Mouse (Mus musculus) activated CD4-positive, CD25-positive, alpha-beta regulatory T cell, adult 4 months (primary cell): Measurements from ENCODE around the gene Acy3. TPM values are rescaled to one million over a fixed set of nuclear protein-coding genes. Genes with fewer than 3 reads are reported as not detected.

Experiments
- ATAC-seq: one replicate; pipeline ENCODE4 v1.8.0; 2017
- polyA plus RNA-seq, 2 experiments: library from polyadenylated mRNA; unstranded; fragments of 100-300 nt; shearing (Covaris generic); gene quantifications; one replicate each; pipeline ENCODE4 v1.2.1; 2017

The Acy3 gene
- polyA plus RNA-seq, 2 experiments from 2014 or later = 1.2 to 1.6 TPM

DNA sequence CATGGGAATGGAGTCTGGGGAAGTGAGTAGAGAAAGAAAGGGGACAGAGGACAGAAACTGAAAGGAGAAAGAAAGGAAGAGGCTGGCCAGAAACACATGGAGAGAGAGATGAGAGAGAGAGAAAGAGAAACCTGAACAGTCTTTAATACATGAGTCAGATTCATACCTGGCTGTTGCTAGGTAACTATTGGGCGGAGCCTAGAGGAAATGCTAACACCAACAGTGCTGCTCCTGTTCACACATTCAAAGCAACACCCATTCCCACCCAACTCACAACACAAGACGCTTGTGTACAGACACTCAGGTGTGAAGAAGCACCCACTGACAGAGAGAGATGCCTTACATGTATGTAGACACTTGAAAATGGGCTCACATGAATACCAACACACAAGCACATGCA lies 10.5 kb upstream of the Acy3 start:
- ATAC-seq = no peak

GRCm38 (mm10) chr19:3980309-3980708 lies 6.1 kb upstream of the Acy3 start:
- ATAC-seq = no peak

DNA sequence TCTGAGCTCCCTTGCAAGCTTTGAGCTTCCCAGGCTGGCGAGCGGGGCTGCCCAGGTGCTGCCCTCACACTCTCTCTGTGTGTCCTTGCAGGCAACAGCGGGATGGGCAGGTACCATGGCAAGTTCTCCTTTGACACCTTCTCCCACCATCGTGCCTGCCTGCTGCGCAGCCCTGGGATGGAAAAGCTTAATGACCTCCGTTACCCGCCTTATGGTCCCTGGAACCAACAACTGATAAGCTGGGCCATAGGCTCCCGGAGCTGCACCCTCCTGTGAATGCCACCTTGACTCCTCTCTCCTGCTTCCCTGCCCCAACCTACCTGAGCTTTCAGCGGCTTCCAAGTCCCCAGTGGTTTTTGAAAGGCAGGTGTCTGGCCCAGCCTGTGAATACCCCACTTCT lies 5.5 kb upstream of the Acy3 start:
- no peak for ATAC-seq

DNA sequence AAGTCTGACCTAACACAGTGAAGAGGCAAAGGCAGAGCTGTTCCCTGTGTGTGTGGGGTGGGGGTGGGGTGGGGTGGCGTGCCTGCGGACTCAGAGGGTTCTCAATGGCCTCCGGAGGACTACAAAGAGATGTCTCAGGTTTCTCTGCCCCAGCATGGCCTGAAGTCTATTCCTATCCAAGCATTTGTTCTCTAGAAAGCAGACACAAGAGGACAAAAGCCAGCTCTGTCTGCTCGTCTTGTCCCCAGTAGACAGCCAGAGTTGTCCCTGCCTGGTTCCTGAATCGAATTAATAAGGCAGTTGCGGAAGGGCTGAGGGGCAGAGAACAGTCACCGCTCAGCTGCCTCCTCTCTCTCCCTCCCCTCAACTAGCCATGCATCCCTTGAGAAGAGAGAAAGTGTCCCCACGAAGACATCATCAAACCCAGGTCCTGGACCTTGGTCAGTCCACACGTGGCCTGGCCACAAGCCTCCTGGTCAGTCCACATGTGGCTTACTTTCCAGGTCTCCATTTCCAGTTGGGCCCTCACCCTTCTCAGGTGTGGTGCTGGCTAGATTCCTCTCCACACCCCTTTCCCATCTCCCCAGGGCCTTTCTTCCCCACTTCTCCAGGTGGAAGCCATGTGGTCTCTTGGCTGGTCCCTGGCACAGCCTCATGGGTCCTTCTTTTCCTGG lies 2.7 kb upstream of the Acy3 start:
- ATAC-seq = no peak

- ATAC-seq = no peak
These were observed 1.1 kb upstream of the Acy3 start for GRCm38 (mm10) chr19:3985261-3985681.

DNA sequence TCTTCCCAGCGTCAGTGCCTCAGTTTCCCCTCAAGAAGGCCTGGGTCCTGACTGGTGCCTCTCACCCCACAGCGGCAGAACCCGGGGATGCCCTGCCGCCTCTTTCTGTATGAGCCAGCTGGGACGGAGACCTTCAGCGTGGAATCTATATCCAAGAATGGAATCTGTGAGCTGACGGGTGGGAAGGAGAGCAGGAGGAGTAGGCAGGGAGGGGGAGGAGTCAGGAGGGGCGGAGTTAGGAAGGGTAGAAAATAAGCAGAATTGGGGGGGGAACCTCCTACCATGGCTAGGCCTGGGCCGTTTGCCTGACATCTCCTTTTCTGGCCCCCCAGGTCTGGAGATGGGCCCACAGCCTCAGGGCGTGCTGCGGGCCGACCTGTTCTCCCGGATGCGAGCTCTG lies 1.7 kb downstream of the Acy3 start:
- no peak for ATAC-seq

GRCm38 (mm10) chr19:3988750-3989149 lies 2.4 kb downstream of the Acy3 start:
- ATAC-seq = no peak

- no peak for ATAC-seq
These were observed 4.4 kb downstream of the Acy3 start for GRCm38 (mm10) chr19:3990804-3991203.

- ATAC-seq = no peak
These were observed 5.2 kb downstream of the Acy3 start for GRCm38 (mm10) chr19:3991562-3991961.

DNA sequence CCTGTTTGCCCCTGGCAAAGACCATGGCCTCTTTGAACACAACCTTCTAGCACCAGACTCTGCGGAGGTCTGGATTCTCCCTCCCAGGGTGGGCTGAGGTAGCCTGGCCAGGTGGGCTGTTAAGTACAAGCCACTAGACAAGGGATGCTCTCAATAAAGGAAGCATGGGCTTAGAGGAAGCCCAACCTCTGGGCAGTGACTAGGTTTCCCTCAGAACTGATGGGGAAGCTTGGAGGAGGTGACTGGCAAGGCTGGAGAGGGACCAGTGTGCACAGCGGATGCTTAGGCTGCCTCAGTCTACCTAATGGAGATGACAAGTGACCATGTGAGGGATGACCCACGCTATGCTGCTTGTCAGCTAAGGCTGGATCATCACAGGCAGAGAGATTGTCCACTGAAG lies 5.6 kb downstream of the Acy3 start:
- no peak for ATAC-seq

- no peak for ATAC-seq
These were observed 6.0 kb downstream of the Acy3 start, which contains the start of gene Tbx10 for GRCm38 (mm10) chr19:3992416-3992815. TSS of gene Tbx10 (plus strand) at chr19:3992752.

DNA sequence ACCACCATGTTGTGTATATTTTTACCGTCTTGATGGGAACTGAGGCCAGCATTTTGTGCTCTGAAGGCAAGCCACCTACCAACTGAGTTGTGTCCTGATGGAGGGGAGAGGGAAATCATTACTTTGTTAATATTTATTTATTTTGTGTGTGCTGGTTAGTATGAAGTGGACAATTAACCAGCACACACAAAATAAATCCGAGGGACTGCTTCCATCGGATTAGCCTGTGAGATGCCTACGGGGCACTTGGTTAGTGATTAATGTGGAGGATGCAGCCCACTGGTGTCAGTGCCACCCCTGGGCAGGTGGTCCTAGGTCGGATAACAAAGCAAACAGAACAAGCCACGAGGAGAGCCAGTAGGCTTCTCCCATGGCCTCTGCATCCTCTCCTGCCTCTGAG lies 8.6 kb downstream of the Acy3 start:
- no peak for ATAC-seq

- ATAC-seq = no peak
These were observed 9.1 kb downstream of the Acy3 start for GRCm38 (mm10) chr19:3995505-3995904.

DNA sequence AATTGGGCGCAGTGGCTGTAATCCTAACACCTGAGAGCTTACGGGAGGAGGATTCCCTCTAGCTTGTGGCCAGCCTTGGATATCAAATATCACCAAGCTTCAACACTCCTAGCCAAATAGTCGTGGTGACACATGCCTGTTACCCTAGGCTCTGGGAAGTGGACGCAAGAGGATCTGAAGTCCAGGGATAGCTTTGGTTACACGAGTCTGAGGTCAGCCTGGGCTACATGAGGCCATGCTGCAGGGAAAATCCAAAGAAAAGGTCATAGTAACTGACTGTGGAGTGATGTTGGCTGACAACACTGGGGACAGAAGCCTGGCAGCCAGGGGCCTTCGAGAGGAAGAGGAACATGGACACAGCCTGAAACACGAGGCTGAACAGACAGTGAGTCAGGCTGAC lies 9.7 kb downstream of the Acy3 start:
- no peak for ATAC-seq

DNA sequence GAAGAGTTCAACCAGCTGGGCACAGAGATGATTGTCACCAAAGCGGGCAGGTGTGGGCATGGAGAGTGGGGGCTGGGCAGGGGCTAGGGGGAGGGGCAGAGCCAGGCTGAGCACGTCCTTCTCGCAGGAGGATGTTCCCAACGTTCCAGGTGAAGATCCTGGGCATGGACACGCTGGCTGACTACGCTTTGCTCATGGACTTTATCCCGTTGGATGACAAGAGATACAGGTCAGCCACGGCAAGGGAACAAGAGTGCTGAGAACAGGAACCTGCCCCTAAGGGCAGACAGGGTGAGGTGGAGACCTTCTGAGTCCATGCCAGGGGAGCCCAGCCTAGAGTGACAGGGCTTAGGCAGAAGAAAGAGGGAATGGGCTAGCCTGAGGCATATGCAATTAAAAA lies 10.4 kb downstream of the Acy3 start:
- ATAC-seq = no peak

GRCm38 (mm10) chr19:3997231-3997630 lies 10.9 kb downstream of the Acy3 start:
- ATAC-seq = no peak

- no peak for ATAC-seq
These were observed 12.0 kb downstream of the Acy3 start for GRCm38 (mm10) chr19:3998335-3998734.

DNA sequence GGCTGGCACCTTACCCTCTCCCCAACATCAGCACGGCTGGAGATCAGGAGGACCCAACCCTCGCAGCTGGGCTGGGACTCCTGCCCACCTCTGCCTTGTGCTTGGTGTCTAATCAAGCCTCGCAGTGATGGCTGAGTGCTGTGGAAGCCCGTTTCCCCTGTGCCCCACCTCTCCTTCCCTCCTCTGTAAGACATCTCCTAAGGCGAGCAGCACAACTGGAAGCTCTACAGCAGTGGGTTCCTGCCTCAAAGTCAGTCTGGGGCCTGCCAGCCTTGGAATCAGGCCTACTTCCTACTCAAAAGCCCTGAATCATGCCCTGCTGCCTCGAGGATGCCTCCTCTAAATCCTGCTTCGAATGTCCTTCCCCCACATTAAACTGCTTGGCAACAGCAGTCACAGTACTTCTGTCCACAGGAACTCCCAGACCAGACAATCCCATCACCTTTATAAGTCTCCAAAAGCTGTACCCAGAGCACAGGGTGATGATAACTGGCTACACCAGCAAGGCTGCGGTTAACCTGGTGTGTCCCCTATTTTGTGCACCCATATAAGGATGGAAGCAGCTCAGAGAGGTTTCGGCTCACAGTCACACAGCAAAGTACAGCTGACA lies 12.9 kb downstream of the Acy3 start:
- ATAC-seq = no peak

- peak; percentile 90 for ATAC-seq
These were observed 13.9 kb downstream of the Acy3 start, which contains the start of the genes Nudt8 and Gm49405 for GRCm38 (mm10) chr19:4000119-4000900. TSS of gene Nudt8 (plus strand) at chr19:4000580. TSS of gene Gm49405 (plus strand) at chr19:4000626.

DNA sequence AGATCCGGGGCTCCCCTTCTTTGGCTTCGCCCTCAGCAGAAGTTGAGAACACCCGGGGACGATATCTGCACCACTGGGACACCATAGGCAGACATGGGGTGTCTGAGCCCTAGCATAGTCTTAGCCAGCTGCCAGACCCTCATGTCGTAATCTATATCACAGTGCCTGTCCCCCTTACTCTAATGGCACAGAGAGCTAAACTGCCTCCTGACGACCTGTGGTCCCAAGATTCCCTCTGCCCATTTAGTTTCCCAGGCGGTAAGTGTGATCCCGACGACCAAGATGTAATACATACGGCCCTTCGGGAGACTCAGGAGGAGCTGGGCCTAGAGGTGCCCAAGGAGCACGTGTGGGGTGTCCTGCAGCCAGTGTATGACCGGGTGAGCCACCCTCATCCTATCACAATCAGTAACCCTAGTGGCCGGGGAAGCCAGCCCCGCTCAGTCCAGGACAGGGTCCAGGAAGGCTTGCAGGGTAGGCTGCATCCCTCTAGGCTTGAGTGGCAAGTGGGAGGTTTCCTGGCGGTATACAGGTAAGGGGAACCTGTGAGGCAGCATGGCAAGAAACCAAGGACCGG lies 14.7 kb downstream of the Acy3 start:
- ATAC-seq = no peak

- ATAC-seq = no peak
These were observed 15.4 kb downstream of the Acy3 start for GRCm38 (mm10) chr19:4001752-4002151.

- ATAC-seq = no peak
These were observed 16.7 kb downstream of the Acy3 start, which contains the start of gene Doc2g for GRCm38 (mm10) chr19:4003112-4003511. TSS of gene Doc2g (plus strand) at chr19:4003313.

- no peak for ATAC-seq
These were observed 17.3 kb downstream of the Acy3 start for GRCm38 (mm10) chr19:4003641-4004040.
